Mouse (Mus musculus): ENCODE measurements around the gene Cyp46a1. TPM values are rescaled to one million over a fixed set of nuclear protein-coding genes. Genes with fewer than 3 reads are reported as not detected.
A peak's percentile ranks its signal among the peaks of the same experiment; 100 is the strongest.

Gene Cyp46a1
- polyA plus RNA-seq (2015; fragmentation: Nextera tagmentation; extraction: Ambion mirVana): 23.1 and 26.3 TPM in 2 replicates

- under 1% methylated on average over 35 of the region's 56 CpGs for whole genome bisulfite sequencing
- Histone ChIP-seq H3K4me1 (peaks cover 29% of the 10 kb centered on the region), H3K9me3 (replicated peaks) (no peaks in the 10 kb centered on the region), H3K4me2 (peak within 1 kb of the TSS; percentile 98), H3K27me3 (peaks cover 6% of the 10 kb centered on the region), H3K9ac (peak within 1 kb of the TSS; percentile 72), H3K4me3 (peak within 1 kb of the TSS; percentile 66), H3K27ac (peak within 1 kb of the TSS; percentile 78), H3K36me3 (ENCODE audit: poor library complexity, severe bottlenecking) (no peaks in the 10 kb centered on the region)
- ATAC-seq: peak; percentile 92
These were observed at the start of gene Cyp46a1 for GRCm38 (mm10) chr12:108333895-108334445. Gene Cyp46a1 (plus strand): TSS chr12:108334381.

GRCm38 (mm10) chr12:108284455-108285224 lies 49.5 kb upstream of the Cyp46a1 start:
- Histone ChIP-seq H3K27ac (peak overlapping the region; percentile 61), H3K4me3 (no peak overlapping the region), H3K27me3 (no peaks in the 10 kb centered on the region), H3K36me3 (ENCODE audit: poor library complexity, severe bottlenecking) (no peaks in the 10 kb centered on the region), H3K4me1 (peaks cover 21% of the 10 kb centered on the region), H3K4me2 (peak overlapping the region; percentile 35; the same call in 1 of the 2 replicates), H3K9ac (peak overlapping the region; percentile 40; the same call in 1 of the 2 replicates), H3K9me3 (replicated peaks) (no peaks in the 10 kb centered on the region)
- no peak for ATAC-seq
- WGBS: 35% methylated on average over 13 of the region's 14 CpGs

GRCm38 (mm10) chr12:108285225-108286011 lies 48.8 kb upstream of the Cyp46a1 start:
- no peaks in the 10 kb centered on the region for H3K27me3 ChIP-seq
- H3K36me3 ChIP-seq (ENCODE audit: poor library complexity, severe bottlenecking): no peaks in the 10 kb centered on the region
- peak overlapping the region; percentile 40 for H3K9ac ChIP-seq
- H3K27ac ChIP-seq: peak overlapping the region; percentile 48; the same call in 1 of the 2 replicates
- H3K4me1 ChIP-seq: peaks cover 21% of the 10 kb centered on the region
- H3K4me3 ChIP-seq: no peak overlapping the region
- H3K9me3 ChIP-seq (replicated peaks): no peaks in the 10 kb centered on the region
- peak overlapping the region; percentile 35; the same call in 1 of the 2 replicates for H3K4me2 ChIP-seq
- 24% methylated on average over 11 of the region's 11 CpGs for WGBS
- ATAC-seq: no peak

GRCm38 (mm10) chr12:108286381-108286780 lies 47.8 kb upstream of the Cyp46a1 start:
- Histone ChIP-seq H3K4me1 (peaks cover 21% of the 10 kb centered on the region), H3K27ac (peak overlapping the region; percentile 45), H3K9me3 (replicated peaks) (no peaks in the 10 kb centered on the region), H3K9ac (no peak overlapping the region), H3K36me3 (ENCODE audit: poor library complexity, severe bottlenecking) (no peaks in the 10 kb centered on the region), H3K4me2 (no peak overlapping the region), H3K27me3 (no peaks in the 10 kb centered on the region; the same call in 1 of the 2 replicates), H3K4me3 (no peak overlapping the region)
- no peak for ATAC-seq
- 83% methylated on average over 4 of the region's 4 CpGs for WGBS

GRCm38 (mm10) chr12:108287011-108287410 lies 47.2 kb upstream of the Cyp46a1 start:
- H3K4me1 ChIP-seq: peaks cover 22% of the 10 kb centered on the region
- no peak overlapping the region for H3K9ac ChIP-seq
- no peaks in the 10 kb centered on the region for H3K9me3 ChIP-seq (replicated peaks)
- no peak overlapping the region for H3K27ac ChIP-seq
- no peaks in the 10 kb centered on the region; the same call in 1 of the 2 replicates for H3K27me3 ChIP-seq
- ATAC-seq: no peak
- H3K4me3 ChIP-seq: no peak overlapping the region
- WGBS: 95% methylated on average over 8 of the region's 8 CpGs
- H3K4me2 ChIP-seq: no peak overlapping the region
- no peaks in the 10 kb centered on the region for H3K36me3 ChIP-seq (ENCODE audit: poor library complexity, severe bottlenecking)

GRCm38 (mm10) chr12:108288127-108288880 lies 45.9 kb upstream of the Cyp46a1 start:
- H3K4me2 ChIP-seq: no peak overlapping the region
- H3K27me3 ChIP-seq: no peaks in the 10 kb centered on the region; the same call in 1 of the 2 replicates
- H3K9ac ChIP-seq: no peak overlapping the region
- H3K4me1 ChIP-seq: peaks cover 31% of the 10 kb centered on the region
- no peak overlapping the region for H3K27ac ChIP-seq
- no peak for ATAC-seq
- WGBS: 76% methylated on average over 19 of the region's 19 CpGs
- no peak overlapping the region for H3K4me3 ChIP-seq
- H3K36me3 ChIP-seq (ENCODE audit: poor library complexity, severe bottlenecking): no peaks in the 10 kb centered on the region
- H3K9me3 ChIP-seq (replicated peaks): no peaks in the 10 kb centered on the region

GRCm38 (mm10) chr12:108292419-108292818 lies 41.8 kb upstream of the Cyp46a1 start:
- 10% methylated on average over 9 of the region's 9 CpGs for WGBS
- no peaks in the 10 kb centered on the region for H3K36me3 ChIP-seq (ENCODE audit: poor library complexity, severe bottlenecking)
- H3K4me1 ChIP-seq: peaks cover 16% of the 10 kb centered on the region
- no peak overlapping the region for H3K9ac ChIP-seq
- ATAC-seq: peak; percentile 87
- peak overlapping the region; percentile 38 for H3K4me2 ChIP-seq
- no peaks in the 10 kb centered on the region for H3K9me3 ChIP-seq (replicated peaks)
- no peak overlapping the region for H3K4me3 ChIP-seq
- H3K27me3 ChIP-seq: no peaks in the 10 kb centered on the region; the same call in 1 of the 2 replicates
- no peak overlapping the region for H3K27ac ChIP-seq

GRCm38 (mm10) chr12:108292957-108293356 lies 41.2 kb upstream of the Cyp46a1 start:
- H3K27me3 ChIP-seq: no peaks in the 10 kb centered on the region; the same call in 1 of the 2 replicates
- H3K9ac ChIP-seq: no peak overlapping the region
- peak overlapping the region; percentile 38 for H3K4me2 ChIP-seq
- H3K4me1 ChIP-seq: peaks cover 16% of the 10 kb centered on the region
- ATAC-seq: peak; percentile 72
- no peaks in the 10 kb centered on the region for H3K36me3 ChIP-seq (ENCODE audit: poor library complexity, severe bottlenecking)
- no peak overlapping the region for H3K4me3 ChIP-seq
- H3K9me3 ChIP-seq (replicated peaks): no peaks in the 10 kb centered on the region
- 2% methylated on average over 8 of the region's 8 CpGs for WGBS
- H3K27ac ChIP-seq: no peak overlapping the region

GRCm38 (mm10) chr12:108294620-108295019 lies 39.6 kb upstream of the Cyp46a1 start:
- H3K4me1 ChIP-seq: peaks cover 10% of the 10 kb centered on the region
- ATAC-seq: no peak
- no peaks in the 10 kb centered on the region; the same call in 1 of the 2 replicates for H3K27me3 ChIP-seq
- no peak overlapping the region for H3K4me2 ChIP-seq
- peak overlapping the region; percentile 9; the same call in 1 of the 2 replicates for H3K9ac ChIP-seq
- no peaks in the 10 kb centered on the region for H3K9me3 ChIP-seq (replicated peaks)
- no peak overlapping the region for H3K4me3 ChIP-seq
- 65% methylated on average over 3 of the region's 3 CpGs for WGBS
- H3K36me3 ChIP-seq (ENCODE audit: poor library complexity, severe bottlenecking): no peaks in the 10 kb centered on the region
- H3K27ac ChIP-seq: no peak overlapping the region

- Histone ChIP-seq H3K9ac (no peak overlapping the region), H3K27me3 (no peaks in the 10 kb centered on the region), H3K9me3 (replicated peaks) (no peaks in the 10 kb centered on the region), H3K4me2 (no peak overlapping the region), H3K36me3 (ENCODE audit: poor library complexity, severe bottlenecking) (no peaks in the 10 kb centered on the region), H3K4me1 (peaks cover 10% of the 10 kb centered on the region), H3K4me3 (no peak overlapping the region), H3K27ac (no peak overlapping the region)
- WGBS: 88% methylated on average over 6 of the region's 6 CpGs
- no peak for ATAC-seq
These were observed 37.1 kb upstream of the Cyp46a1 start for GRCm38 (mm10) chr12:108297033-108297432.

- no peak overlapping the region for H3K4me2 ChIP-seq
- no peak overlapping the region for H3K9ac ChIP-seq
- H3K9me3 ChIP-seq (replicated peaks): no peaks in the 10 kb centered on the region
- no peak overlapping the region for H3K4me3 ChIP-seq
- no peaks in the 10 kb centered on the region for H3K36me3 ChIP-seq (ENCODE audit: poor library complexity, severe bottlenecking)
- H3K27ac ChIP-seq: no peak overlapping the region
- peaks cover 15% of the 10 kb centered on the region for H3K27me3 ChIP-seq
- no peak for ATAC-seq
- H3K4me1 ChIP-seq: peaks cover 4% of the 10 kb centered on the region
- WGBS: 79% methylated on average over 6 of the region's 6 CpGs
These were observed 33.2 kb upstream of the Cyp46a1 start for GRCm38 (mm10) chr12:108301006-108301405.

Measured in forebrain, embryonic 13.5 days (tissue).